Mouse (Mus musculus): ENCODE measurements around the gene Prkar1a.

GRCm38 (mm10) chr11:109709501-109709900, 60.3 kb downstream of the Prkar1a start:
- TF ChIP-seq POLR2A (IDR thresholded peaks at IDR 0.05; ENCODE audit: extremely low read depth, insufficient read depth, low read length) (no peak), CTCF (IDR thresholded peaks at IDR 0.05; ENCODE audit: extremely low read depth, insufficient read depth, low read length) (no peak)
